Mouse (Mus musculus): ENCODE data around the gene Mospd3. TPM values are rescaled to one million over a fixed set of nuclear protein-coding genes. Genes with fewer than 3 reads are reported as not detected.

Mospd3 gene
- polyA plus RNA-seq, 1 experiment from 2014 or later = 43.5 TPM

DNA sequence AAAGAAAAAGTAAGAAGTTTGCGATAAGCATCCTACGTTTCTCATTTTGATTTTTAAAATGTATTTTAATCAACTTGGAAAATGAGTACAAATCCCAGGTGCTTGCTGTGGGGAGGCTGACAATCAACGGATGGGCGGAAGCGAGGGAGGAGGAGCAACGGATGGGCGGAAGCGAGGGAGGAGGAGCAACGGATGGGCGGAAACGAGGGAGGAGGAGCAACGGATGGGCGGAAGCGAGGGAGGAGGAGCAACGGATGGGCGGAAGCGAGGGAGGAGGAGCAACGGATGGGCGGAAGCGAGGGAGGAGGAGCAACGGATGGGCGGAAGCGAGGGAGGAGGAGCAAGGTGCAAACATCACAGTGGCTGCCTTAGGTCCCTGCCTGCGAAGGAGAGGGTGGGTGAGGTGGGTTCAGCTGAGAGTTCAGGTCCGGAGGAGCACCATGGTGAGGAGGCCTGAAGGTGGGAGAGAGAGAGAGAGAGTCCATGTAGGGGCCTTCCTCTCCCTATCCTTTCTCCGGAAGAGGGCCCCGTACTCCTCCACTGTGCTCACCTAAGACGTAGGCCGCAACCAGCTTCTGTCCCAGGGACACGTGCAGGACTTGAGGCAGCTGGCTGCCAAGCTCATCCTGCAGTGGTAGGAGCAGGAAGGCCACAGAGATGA is 4.1 kb downstream of the Mospd3 start:
- Histone ChIP-seq H3K9me3 (ENCODE audit: control insufficient read depth, low read length) (no peaks in the 10 kb centered on the region), H3K4me2 (ENCODE audit: low read length) (peak overlapping the region; percentile 13; the same call in 1 of the 2 replicates), H3K36me3 (ENCODE audit: control insufficient read depth, insufficient read depth) (no peaks in the 10 kb centered on the region), H3K27me3 (replicated peaks; ENCODE audit: control insufficient read depth, insufficient read depth, low read length) (no peaks in the 10 kb centered on the region), H3K27ac (ENCODE audit: low read length) (no peak overlapping the region), H3K4me3 (replicated peaks; ENCODE audit: low read length) (no peak overlapping the region), H3K4me1 (replicated peaks; ENCODE audit: control insufficient read depth, insufficient read depth, low read length) (peaks cover 17% of the 10 kb centered on the region), H3K9ac (replicated peaks; ENCODE audit: low read depth, low read length) (0 out of 2 replicates have a peak overlapping the region, but pooled peaks have one; percentile 8)
- WGBS = 36% methylated on average over 28 of the region's 30 CpGs
- ATAC-seq = no peak

- no peak for ATAC-seq
- Histone ChIP-seq H3K9me3 (ENCODE audit: control insufficient read depth, low read length) (no peaks in the 10 kb centered on the region), H3K9ac (replicated peaks; ENCODE audit: low read depth, low read length) (no peak overlapping the region), H3K4me1 (replicated peaks; ENCODE audit: control insufficient read depth, insufficient read depth, low read length) (peaks cover 15% of the 10 kb centered on the region), H3K36me3 (ENCODE audit: control insufficient read depth, insufficient read depth) (no peaks in the 10 kb centered on the region), H3K4me3 (replicated peaks; ENCODE audit: low read length) (no peak overlapping the region), H3K27ac (ENCODE audit: low read length) (no peak overlapping the region), H3K4me2 (ENCODE audit: low read length) (no peak overlapping the region), H3K27me3 (replicated peaks; ENCODE audit: control insufficient read depth, insufficient read depth, low read length) (no peaks in the 10 kb centered on the region)
- WGBS = 67% methylated on average over 7 of the region's 7 CpGs
These were observed 4.9 kb downstream of the Mospd3 start for GRCm38 (mm10) chr5:137595921-137596320.

DNA sequence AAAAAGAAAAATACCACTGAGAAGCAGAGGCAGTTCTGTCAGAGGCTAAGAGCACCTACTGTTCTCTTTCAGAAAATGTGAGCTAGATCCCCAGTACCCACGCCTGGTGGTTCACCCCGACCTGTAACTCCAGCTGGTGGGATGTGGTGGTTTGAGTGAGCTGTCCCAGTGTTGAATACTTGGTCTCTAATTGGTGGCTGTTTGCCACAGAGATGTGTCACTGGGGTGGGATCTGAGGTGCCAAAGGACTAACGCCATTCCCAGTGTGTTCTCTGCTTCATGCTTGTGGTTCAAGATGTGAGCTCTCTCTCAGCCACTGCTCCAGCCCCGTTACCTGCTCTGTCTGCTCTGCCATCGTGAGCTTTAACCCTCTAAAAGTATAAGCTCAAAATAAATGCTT is 10.4 kb downstream of the Mospd3 start:
- WGBS = 78% methylated on average over 5 of the region's 5 CpGs
- Histone ChIP-seq H3K4me2 (ENCODE audit: low read length) (no peak overlapping the region), H3K4me3 (replicated peaks; ENCODE audit: low read length) (no peak overlapping the region), H3K4me1 (replicated peaks; ENCODE audit: control insufficient read depth, insufficient read depth, low read length) (no peaks in the 10 kb centered on the region), H3K27ac (ENCODE audit: low read length) (no peak overlapping the region), H3K9me3 (ENCODE audit: control insufficient read depth, low read length) (no peaks in the 10 kb centered on the region), H3K9ac (replicated peaks; ENCODE audit: low read depth, low read length) (no peak overlapping the region), H3K36me3 (ENCODE audit: control insufficient read depth, insufficient read depth) (no peaks in the 10 kb centered on the region), H3K27me3 (replicated peaks; ENCODE audit: control insufficient read depth, insufficient read depth, low read length) (no peaks in the 10 kb centered on the region)
- no peak for ATAC-seq

- no peak overlapping the region for H3K4me3 ChIP-seq (replicated peaks; ENCODE audit: low read length)
- H3K27me3 ChIP-seq (replicated peaks; ENCODE audit: control insufficient read depth, insufficient read depth, low read length) = no peaks in the 10 kb centered on the region; the same call in 1 of the 2 replicates
- H3K36me3 ChIP-seq (ENCODE audit: control insufficient read depth, insufficient read depth) = no peaks in the 10 kb centered on the region
- no peaks in the 10 kb centered on the region; the same call in 1 of the 2 replicates for H3K4me1 ChIP-seq (replicated peaks; ENCODE audit: control insufficient read depth, insufficient read depth, low read length)
- no peak for ATAC-seq
- no peak overlapping the region for H3K9ac ChIP-seq (replicated peaks; ENCODE audit: low read depth, low read length)
- no peaks in the 10 kb centered on the region for H3K9me3 ChIP-seq (ENCODE audit: control insufficient read depth, low read length)
- H3K27ac ChIP-seq (ENCODE audit: low read length) = no peak overlapping the region
- 30% methylated on average over 8 of the region's 8 CpGs for WGBS
- H3K4me2 ChIP-seq (ENCODE audit: low read length) = no peak overlapping the region
These were observed 15.9 kb downstream of the Mospd3 start for GRCm38 (mm10) chr5:137584976-137585375.

DNA sequence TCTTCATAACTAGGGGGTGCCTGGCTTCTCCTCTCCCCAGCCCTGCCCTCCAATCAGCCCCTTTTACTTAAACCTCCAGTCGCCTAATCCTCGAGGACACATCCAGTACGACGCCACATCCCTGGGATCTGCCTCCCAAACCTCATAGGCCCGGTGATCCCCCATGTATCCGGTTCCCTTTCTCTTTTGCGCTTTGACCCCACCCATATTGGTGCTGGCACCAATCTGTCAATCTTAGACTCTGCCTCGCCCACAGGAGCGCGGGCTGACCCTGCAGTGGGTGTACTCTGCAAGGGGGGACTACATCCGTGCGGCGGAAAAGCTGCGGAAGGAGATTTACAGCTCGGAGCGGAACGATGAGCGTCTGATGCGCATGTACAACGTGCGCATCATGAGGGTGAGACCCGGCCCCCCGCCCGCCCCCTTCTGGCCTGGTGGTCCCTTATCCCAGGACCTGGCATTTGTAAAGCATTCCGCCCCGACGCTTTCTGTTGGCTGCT is 17.1 kb downstream of the Mospd3 start:
- Histone ChIP-seq H3K4me2 (ENCODE audit: low read length) (peak overlapping the region; percentile 53), H3K9ac (replicated peaks; ENCODE audit: low read depth, low read length) (peak overlapping the region; percentile 61), H3K4me1 (replicated peaks; ENCODE audit: control insufficient read depth, insufficient read depth, low read length) (no peaks in the 10 kb centered on the region; the same call in 1 of the 2 replicates), H3K4me3 (replicated peaks; ENCODE audit: low read length) (peak overlapping the region; percentile 48), H3K36me3 (ENCODE audit: control insufficient read depth, insufficient read depth) (no peaks in the 10 kb centered on the region), H3K27ac (ENCODE audit: low read length) (peak overlapping the region; percentile 70), H3K9me3 (ENCODE audit: control insufficient read depth, low read length) (no peaks in the 10 kb centered on the region), H3K27me3 (replicated peaks; ENCODE audit: control insufficient read depth, insufficient read depth, low read length) (no peaks in the 10 kb centered on the region; the same call in 1 of the 2 replicates)
- peak; percentile 90 for ATAC-seq
- 21% methylated on average over 27 of the region's 27 CpGs for WGBS

- no peak for ATAC-seq
- 51% methylated on average over 8 of the region's 8 CpGs for WGBS
- Histone ChIP-seq H3K27ac (ENCODE audit: low read length) (no peak overlapping the region), H3K36me3 (ENCODE audit: control insufficient read depth, insufficient read depth) (no peaks in the 10 kb centered on the region), H3K9me3 (ENCODE audit: control insufficient read depth, low read length) (no peaks in the 10 kb centered on the region), H3K9ac (replicated peaks; ENCODE audit: low read depth, low read length) (peak overlapping the region; percentile 61; the same call in 1 of the 2 replicates), H3K27me3 (replicated peaks; ENCODE audit: control insufficient read depth, insufficient read depth, low read length) (no peaks in the 10 kb centered on the region; the same call in 1 of the 2 replicates), H3K4me3 (replicated peaks; ENCODE audit: low read length) (no peak overlapping the region), H3K4me1 (replicated peaks; ENCODE audit: control insufficient read depth, insufficient read depth, low read length) (no peaks in the 10 kb centered on the region; the same call in 1 of the 2 replicates), H3K4me2 (ENCODE audit: low read length) (peak overlapping the region; percentile 53; the same call in 1 of the 2 replicates)
These were observed 18.2 kb downstream of the Mospd3 start for GRCm38 (mm10) chr5:137582702-137583101.

DNA sequence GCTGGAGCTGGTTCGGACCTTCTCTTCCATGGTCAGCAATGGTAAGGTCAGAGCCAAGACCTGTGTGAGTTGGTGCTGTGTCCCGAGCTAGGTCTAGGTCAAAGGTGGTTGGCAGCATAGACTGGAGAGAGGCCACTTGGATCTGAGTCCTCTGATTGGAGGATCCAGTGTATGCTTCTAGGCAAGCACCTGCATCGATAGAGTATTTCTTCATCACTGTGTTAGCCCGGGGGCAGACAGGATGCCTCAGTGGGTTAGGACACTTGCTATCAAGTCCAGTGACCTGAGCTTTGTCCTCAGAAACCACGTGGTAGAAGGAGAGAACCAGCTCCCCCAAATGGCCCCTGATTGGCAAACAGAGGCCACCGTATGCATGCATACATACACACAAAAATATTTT is 20.6 kb downstream of the Mospd3 start:
- H3K4me3 ChIP-seq (replicated peaks; ENCODE audit: low read length) = no peak overlapping the region
- H3K27me3 ChIP-seq (replicated peaks; ENCODE audit: control insufficient read depth, insufficient read depth, low read length) = no peaks in the 10 kb centered on the region; the same call in 1 of the 2 replicates
- no peak for ATAC-seq
- H3K36me3 ChIP-seq (ENCODE audit: control insufficient read depth, insufficient read depth) = no peaks in the 10 kb centered on the region
- H3K27ac ChIP-seq (ENCODE audit: low read length) = no peak overlapping the region
- no peaks in the 10 kb centered on the region for H3K9me3 ChIP-seq (ENCODE audit: control insufficient read depth, low read length)
- WGBS = 87% methylated on average over 6 of the region's 6 CpGs
- H3K9ac ChIP-seq (replicated peaks; ENCODE audit: low read depth, low read length) = no peak overlapping the region
- no peaks in the 10 kb centered on the region; the same call in 1 of the 2 replicates for H3K4me1 ChIP-seq (replicated peaks; ENCODE audit: control insufficient read depth, insufficient read depth, low read length)
- no peak overlapping the region for H3K4me2 ChIP-seq (ENCODE audit: low read length)

GRCm38 (mm10) chr5:137574470-137574901 is 26.4 kb downstream of the Mospd3 start:
- ATAC-seq = no peak
- Histone ChIP-seq H3K4me3 (replicated peaks; ENCODE audit: low read length) (peak overlapping the region; percentile 16), H3K27me3 (replicated peaks; ENCODE audit: control insufficient read depth, insufficient read depth, low read length) (no peaks in the 10 kb centered on the region; the same call in 1 of the 2 replicates), H3K4me2 (ENCODE audit: low read length) (peak overlapping the region; percentile 50), H3K9me3 (ENCODE audit: control insufficient read depth, low read length) (no peaks in the 10 kb centered on the region), H3K9ac (replicated peaks; ENCODE audit: low read depth, low read length) (peak overlapping the region; percentile 50), H3K27ac (ENCODE audit: low read length) (no peak overlapping the region), H3K36me3 (ENCODE audit: control insufficient read depth, insufficient read depth) (no peaks in the 10 kb centered on the region), H3K4me1 (replicated peaks; ENCODE audit: control insufficient read depth, insufficient read depth, low read length) (no peaks in the 10 kb centered on the region; the same call in 1 of the 2 replicates)
- 5% methylated on average over 27 of the region's 27 CpGs for WGBS

- no peak for ATAC-seq
- Histone ChIP-seq H3K36me3 (ENCODE audit: control insufficient read depth, insufficient read depth) (peaks cover 2% of the 10 kb centered on the region; the same call in 1 of the 2 replicates), H3K27me3 (replicated peaks; ENCODE audit: control insufficient read depth, insufficient read depth, low read length) (no peaks in the 10 kb centered on the region; the same call in 1 of the 2 replicates), H3K27ac (ENCODE audit: low read length) (no peak overlapping the region), H3K4me1 (replicated peaks; ENCODE audit: control insufficient read depth, insufficient read depth, low read length) (no peaks in the 10 kb centered on the region; the same call in 1 of the 2 replicates), H3K4me2 (ENCODE audit: low read length) (no peak overlapping the region), H3K4me3 (replicated peaks; ENCODE audit: low read length) (no peak overlapping the region), H3K9me3 (ENCODE audit: control insufficient read depth, low read length) (no peaks in the 10 kb centered on the region), H3K9ac (replicated peaks; ENCODE audit: low read depth, low read length) (no peak overlapping the region)
- WGBS = 82% methylated on average over 17 of the region's 17 CpGs
These were observed 29.9 kb downstream of the Mospd3 start for GRCm38 (mm10) chr5:137570691-137571586.

Measured in forebrain, embryonic 16.5 days (tissue).